Mouse (Mus musculus) layer of hippocampus, postnatal 10 days (tissue): ENCODE data around the gene Fads6. TPM values are rescaled to one million over a fixed set of nuclear protein-coding genes. Genes with fewer than 3 reads are reported as not detected.

Source experiments
- DNase-seq, 2 experiments: peaks; one replicate each; pipeline ENCODE4 v3.0.0; 2021; ENCODE audit warnings: low spot score in 2 of 2
- total RNA-seq, 2 experiments: library from RNA; stranded (reverse); gene quantifications; 2 replicates each; pipeline ENCODE4 v1.2.3; 2021

Fads6 gene
- total RNA-seq, 2 experiments from 2014 or later: 7.6 to 8.1 TPM

DNA sequence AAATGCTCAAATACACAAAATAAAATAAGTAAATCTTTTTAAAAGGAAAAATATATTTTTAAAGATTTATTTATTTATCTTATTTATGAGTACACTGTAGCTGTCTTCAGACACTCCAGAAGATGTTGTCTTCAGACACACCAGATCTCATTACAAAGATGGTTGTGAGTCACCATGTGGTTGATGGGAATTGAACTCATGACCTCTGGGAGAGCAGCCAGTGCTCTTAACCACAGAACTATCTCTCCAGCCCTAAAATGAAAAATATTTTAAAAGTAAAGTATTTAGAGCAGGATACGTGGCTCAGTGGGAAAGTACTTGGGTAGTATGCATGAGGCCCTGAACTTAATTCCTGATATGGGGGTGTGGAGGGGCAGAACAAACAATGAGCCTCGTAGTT, 3.9 kb upstream of the Fads6 start:
- no peak for DNase-seq

- DNase-seq: no peak
Measured at GRCm38 (mm10) chr11:115300745-115301144, 3.3 kb upstream of the Fads6 start.

DNA sequence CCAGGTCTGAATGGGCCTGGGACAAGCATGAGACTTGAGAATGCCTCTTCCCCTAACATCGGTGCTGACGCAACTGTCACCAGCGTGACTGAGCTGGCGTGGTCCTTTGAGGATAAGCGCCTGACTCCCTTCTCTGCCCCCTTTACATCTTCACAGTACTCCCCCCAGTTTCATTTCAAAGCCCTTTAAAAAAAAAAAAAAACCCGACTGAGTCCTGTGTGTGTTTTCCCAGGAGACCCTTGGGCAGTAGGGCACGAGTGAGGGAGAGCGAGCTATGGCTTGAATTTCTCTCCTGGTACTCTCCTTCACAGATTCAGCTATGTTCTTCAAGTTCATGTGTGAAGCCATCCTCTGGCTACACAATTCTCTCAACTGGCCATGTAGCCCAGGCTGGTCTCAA, 697 bp upstream of the Fads6 start:
- DNase-seq: no peak

GRCm38 (mm10) chr11:115296471-115297210, 822 bp downstream of the Fads6 start:
- no peak for DNase-seq

- no peak for DNase-seq
Measured at GRCm38 (mm10) chr11:115295939-115296338, 1.5 kb downstream of the Fads6 start.

GRCm38 (mm10) chr11:115292631-115293375, 4.7 kb downstream of the Fads6 start:
- DNase-seq: no peak

DNA sequence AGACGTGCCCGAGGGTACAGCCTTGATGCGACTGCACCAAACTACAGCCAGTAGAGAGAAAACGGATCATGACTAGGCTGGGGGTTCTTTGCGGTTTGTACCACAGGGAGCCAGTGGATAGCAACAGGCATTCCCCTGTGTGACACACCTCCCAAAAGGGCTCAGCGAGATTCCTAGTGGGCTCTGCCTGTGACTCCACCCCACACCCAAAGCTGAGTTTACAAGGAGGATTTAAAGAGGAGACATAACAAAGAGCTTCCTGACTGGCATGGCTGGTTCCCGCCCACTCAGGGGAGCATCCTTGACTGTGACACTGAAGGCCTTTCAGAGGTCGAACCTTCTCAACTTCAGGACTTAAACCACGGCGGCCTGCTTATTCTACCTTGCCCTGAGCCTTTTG, 6.0 kb downstream of the Fads6 start:
- no peak for DNase-seq

DNA sequence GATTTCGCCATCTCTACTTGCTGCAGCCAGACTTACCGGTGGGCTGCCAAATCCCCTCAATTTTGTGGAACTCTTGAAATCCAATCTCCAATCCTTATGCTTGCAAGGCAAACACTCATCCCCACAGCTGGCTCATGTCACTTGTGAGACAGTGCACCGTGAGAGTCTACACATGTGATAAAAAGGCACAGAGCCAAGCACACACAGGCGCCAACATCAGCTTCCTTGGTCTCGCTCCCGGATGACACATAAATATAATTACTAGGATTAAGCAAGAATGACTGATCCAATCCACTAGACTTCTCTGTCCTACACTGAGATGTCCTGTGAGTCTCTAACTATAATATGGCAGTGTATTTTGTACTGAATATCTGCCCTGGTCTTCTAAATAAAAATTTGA, 6.5 kb downstream of the Fads6 start:
- no peak for DNase-seq

- DNase-seq: no peak
Measured at GRCm38 (mm10) chr11:115290314-115290713, 7.1 kb downstream of the Fads6 start.

- no peak for DNase-seq
Measured at GRCm38 (mm10) chr11:115289885-115290284, 7.6 kb downstream of the Fads6 start.

DNA sequence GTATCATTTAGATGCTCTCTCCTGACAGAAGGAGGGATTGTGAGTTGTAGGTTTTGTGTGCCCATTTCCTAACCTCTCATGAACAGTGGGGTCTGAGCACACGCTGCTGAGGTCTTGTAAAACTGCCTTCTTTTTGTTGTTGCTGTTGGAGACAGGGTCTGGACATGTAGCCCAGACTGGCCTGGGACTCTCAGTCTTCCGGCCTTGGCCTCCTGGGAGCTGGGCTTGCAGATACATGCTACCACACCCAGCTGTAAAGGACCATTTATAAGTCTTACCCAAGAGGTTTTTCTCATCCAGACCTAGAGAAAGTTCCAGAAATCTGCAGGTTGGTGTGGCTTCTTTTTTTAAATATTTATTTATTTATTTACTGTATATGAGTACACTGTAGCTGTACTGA, 9.2 kb downstream of the Fads6 start:
- no peak for DNase-seq

GRCm38 (mm10) chr11:115287386-115287785, 10.1 kb downstream of the Fads6 start:
- no peak for DNase-seq

DNA sequence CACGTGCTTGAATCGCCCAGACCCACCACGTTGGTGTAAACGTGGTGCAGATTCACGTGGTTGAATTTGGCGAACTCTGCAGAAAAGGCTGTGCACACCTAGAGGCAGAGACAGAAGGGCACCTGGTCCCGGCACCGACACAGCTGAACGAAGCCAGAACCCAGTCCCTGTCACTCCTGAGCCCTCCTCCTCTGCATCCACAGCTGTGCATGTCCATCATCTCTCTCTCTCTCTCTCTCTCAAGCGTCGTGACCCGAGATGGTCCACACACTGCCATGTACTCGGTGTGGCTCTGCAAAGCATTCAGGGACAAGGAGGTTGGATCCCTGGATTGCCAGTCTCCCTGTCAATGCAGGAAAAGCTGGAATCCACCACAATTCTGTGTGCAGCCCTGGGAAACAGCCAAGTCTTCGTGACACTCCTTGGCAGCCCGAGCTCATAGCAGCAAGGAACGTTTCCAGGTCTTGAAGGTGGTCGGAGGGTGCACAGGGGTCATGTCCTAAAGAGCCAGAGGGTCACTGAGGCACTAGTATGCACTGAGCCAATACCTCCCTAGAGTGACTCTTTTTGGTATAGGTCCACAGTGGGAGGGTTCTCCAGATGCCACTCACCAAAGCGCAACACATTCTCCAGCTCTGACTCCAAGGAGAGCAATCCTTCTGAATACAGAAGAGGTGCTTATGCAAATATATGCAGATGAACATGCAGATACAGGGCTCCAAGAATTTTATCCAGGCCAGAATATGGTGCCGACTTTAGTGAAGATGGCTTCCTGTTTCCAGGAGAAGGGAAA, 11.1 kb downstream of the Fads6 start:
- DNase-seq: peak in 1 of 2 experiments; percentile 49

GRCm38 (mm10) chr11:115285282-115285681, 12.2 kb downstream of the Fads6 start:
- DNase-seq: no peak

GRCm38 (mm10) chr11:115283891-115284620, 13.4 kb downstream of the Fads6 start:
- DNase-seq: no peak

DNA sequence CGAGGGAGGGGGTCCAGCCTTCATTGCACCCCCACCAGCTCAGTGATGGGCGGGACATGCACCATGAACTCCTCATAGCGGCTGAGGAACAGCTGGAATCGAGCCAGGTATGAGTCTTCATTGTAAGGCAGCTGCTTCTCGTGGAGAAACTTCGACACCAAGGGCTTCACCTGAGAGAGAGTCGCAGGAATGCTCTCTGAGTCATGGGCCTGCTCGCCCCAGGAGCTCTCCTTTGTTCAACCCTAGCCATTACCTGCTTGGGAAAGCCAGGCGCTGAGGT, 14.0 kb downstream of the Fads6 start:
- DNase-seq: no peak

GRCm38 (mm10) chr11:115282723-115283485, 14.6 kb downstream of the Fads6 start:
- DNase-seq: peak in 1 of 2 experiments; percentile 52

DNA sequence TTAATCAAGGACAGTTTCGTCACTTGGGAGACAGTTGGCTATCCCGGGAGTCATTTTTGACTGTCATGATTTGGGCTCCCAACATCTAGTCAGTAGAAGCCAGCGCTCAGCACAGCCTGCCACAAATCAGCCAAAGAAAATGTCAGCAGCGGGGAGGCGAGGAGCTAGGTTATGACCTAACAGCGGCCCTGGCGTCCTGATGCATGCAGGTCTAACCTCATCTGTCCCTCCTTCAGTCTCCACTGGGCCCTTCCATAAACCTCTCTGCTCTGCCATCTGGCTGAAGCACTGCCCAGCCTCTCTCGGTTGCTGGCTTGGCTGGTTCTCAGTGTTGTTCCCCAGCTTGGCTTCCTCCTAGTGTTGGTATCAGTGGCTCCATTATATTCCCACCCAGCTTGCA, 15.2 kb downstream of the Fads6 start:
- DNase-seq: peak; percentile 63 to 70

DNA sequence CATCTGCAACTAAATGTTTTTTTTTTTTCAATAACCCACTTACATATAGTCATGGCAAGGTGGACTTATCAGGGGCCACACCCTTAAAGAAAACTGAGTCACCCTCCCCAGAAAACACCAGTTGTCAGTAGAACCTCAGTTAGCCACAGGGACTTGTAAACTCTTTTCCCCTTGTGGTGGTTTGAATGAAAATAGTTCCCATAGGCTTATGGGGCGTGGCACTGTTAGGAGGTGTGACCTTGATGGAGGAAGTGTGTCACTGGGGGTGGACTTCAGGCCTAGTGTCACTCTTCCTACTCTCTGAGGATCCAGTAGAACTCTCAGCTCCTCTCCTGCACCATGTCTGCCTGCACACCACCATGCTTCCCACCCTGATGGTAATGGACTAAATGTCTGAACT, 17.7 kb downstream of the Fads6 start:
- no peak for DNase-seq

- no peak for DNase-seq
Measured at GRCm38 (mm10) chr11:115278176-115278575, 19.3 kb downstream of the Fads6 start.

DNA sequence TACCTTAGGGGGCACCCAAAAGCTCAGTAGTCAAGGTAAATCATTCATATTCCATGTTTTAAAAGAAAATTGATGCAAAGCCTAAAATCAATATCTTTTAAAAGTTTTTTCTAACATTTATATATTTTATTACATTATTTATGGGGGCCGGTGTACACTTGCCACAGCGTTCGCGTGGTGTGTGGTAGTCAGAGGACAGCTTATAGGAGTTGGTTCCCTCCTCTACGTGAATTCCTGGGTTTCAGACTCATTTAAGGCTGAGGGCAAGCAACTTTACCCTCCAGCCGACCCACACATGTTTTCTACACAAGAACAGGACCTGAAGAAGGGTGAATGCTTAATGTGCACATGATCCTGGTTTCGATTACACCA, 19.9 kb downstream of the Fads6 start:
- no peak for DNase-seq
